Mouse (Mus musculus) megakaryocyte, embryonic 14.5 days (primary cell): ENCODE measurements around the gene Kcnj10. TPM values are rescaled to one million over a fixed set of nuclear protein-coding genes. Genes with fewer than 3 reads are reported as not detected.

Experiments
- H3K27me3 ChIP-seq: replicated peaks from 2 replicates; pipeline ENCODE3; 2012; ENCODE audit warnings: inconsistent platforms
- H3K36me3 ChIP-seq: replicated peaks from 2 replicates; pipeline ENCODE3; 2012; ENCODE audit warnings: low read length, inconsistent platforms, mixed read lengths
- H3K4me1 ChIP-seq: 2 replicates; pipeline ENCODE4 v1.6.1; 2012; ENCODE audit warnings: inconsistent platforms
- H3K4me3 ChIP-seq: replicated peaks from 2 replicates; pipeline ENCODE3; 2012; ENCODE audit warnings: moderate library complexity, mild to moderate bottlenecking, inconsistent platforms
- H3K9me3 ChIP-seq: 2 replicates; pipeline ENCODE4 v1.6.1; 2012; ENCODE audit warnings: inconsistent platforms
- FLI1 ChIP-seq: IDR thresholded peaks from 2 replicates; pipeline ENCODE4 v1.6.1; 2012; ENCODE audit warnings: low read length, inconsistent platforms, mixed read lengths
- GATA1 ChIP-seq: IDR thresholded peaks from 3 replicates; pipeline ENCODE4 v1.6.1; 2012; ENCODE audit warnings: mixed read lengths, low read length, inconsistent platforms, borderline replicate concordance
- polyA plus RNA-seq: library from polyadenylated mRNA; stranded (reverse); fragments of >175 nt; gene quantifications from 2 replicates; pipeline ENCODE4 v1.2.3, GENCODE M21; 2012; ENCODE audit warnings: low replicate concordance; ENCODE audit not compliant: insufficient read depth

Kcnj10 gene
- polyA plus RNA-seq, 1 experiment: 0.12 TPM

DNA sequence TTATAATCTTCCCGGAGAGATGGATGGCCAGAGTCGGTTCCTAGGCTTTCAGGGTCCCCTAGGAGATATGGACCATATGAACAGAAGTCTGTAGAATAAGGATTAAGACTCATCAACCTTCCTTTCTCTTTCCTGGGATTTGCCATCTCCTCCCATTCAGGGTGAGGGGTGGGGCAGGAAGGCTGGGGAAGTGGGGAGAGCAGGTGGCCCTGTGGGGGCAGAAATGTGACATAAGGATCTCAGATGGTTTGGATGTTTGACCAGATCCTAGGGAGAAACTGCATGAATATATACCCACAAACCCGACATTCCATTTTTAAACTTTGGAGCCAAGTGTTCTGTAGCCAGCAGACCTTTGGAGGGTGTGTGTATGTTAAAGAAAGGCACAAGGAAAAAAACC, 13.0 kb upstream of the Kcnj10 start:
- Histone ChIP-seq H3K36me3 (peaks cover under 1% of the 10 kb centered on the region), H3K27me3 (peaks cover 67% of the 10 kb centered on the region), H3K9me3 (peaks cover 4% of the 10 kb centered on the region), H3K4me3 (no peak overlapping the region), H3K4me1 (peaks cover 17% of the 10 kb centered on the region)
- TF ChIP-seq GATA1: no peak

DNA sequence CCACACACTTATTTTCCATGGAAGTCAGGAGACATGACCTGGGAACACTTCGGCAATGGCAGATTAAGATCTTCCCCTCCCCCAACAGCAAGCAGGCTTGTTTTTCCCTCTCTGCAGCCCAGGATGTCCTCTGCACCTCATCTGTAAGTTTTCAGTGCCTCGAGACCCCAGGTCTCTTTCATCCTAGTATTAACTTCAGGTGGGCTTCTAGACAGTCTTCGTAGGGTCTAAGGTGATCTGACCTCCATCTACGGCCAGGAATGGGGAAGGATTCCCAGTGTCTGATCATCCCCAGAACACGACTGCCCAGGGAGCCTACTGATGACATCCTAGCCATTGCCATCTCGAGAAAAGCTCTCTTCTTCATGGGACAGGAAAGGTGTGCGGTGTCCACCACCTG, 12.5 kb upstream of the Kcnj10 start:
- peaks cover 69% of the 10 kb centered on the region for H3K27me3 ChIP-seq
- H3K4me3 ChIP-seq: no peak overlapping the region
- H3K9me3 ChIP-seq: peaks cover 4% of the 10 kb centered on the region
- no peak for TF ChIP-seq GATA1
- no peak for TF ChIP-seq FLI1
- H3K4me1 ChIP-seq: peaks cover 17% of the 10 kb centered on the region
- no peaks in the 10 kb centered on the region for H3K36me3 ChIP-seq

DNA sequence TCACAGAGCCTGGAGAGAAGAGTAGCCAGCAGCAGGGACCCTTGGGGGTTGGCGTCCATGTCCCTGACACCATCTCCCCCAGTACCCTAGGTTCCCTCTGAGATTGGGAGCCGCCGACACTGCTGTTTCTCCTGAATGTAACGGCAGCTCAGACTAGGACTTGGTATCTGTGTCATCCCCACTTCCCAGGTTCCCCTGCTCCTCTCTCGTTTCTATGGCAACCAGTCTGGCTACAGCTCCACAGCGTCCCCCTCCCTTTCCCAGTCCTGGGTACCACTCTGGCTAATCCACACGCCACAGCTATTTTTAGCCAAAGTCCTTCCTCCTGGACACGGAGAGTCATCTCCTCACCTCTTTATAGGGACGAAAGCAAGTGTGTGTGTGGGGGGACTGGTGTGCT, 11.9 kb upstream of the Kcnj10 start, which contains the start of gene Kcnj9:
TSS of gene Kcnj9 (minus strand) at position 188 of the 400 bp plus-strand sequence.
- peaks cover 4% of the 10 kb centered on the region for H3K9me3 ChIP-seq
- peaks cover 76% of the 10 kb centered on the region for H3K27me3 ChIP-seq
- H3K4me3 ChIP-seq: no peak within 1 kb of the TSS
- no peaks in the 10 kb centered on the region for H3K36me3 ChIP-seq
- TF ChIP-seq FLI1 (no peak), GATA1 (no peak)
- H3K4me1 ChIP-seq: peaks cover 17% of the 10 kb centered on the region

DNA sequence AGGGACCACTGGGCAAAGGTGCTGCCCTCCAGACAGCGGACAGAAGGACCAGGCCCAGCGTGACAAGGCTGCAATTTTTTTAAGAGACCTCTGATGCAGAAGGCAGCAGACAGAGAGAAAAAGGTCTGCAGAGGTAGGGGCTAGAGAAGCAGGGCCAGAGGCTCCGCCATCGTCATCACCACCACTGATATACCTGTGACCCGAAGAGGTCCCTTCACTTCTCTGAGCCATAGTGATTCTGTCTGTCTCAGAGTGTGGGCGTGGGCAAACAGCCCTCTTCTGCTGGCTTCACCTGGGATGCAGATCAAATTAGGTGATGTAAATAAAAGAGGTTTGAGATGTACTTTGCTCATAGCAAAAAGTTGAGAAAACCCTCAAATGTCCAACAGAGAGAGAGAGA, 11.4 kb upstream of the Kcnj10 start:
- Histone ChIP-seq H3K36me3 (no peaks in the 10 kb centered on the region), H3K9me3 (peaks cover 4% of the 10 kb centered on the region), H3K27me3 (peaks cover 79% of the 10 kb centered on the region), H3K4me3 (no peak overlapping the region), H3K4me1 (peaks cover 17% of the 10 kb centered on the region)
- TF ChIP-seq FLI1 (no peak), GATA1 (no peak)

DNA sequence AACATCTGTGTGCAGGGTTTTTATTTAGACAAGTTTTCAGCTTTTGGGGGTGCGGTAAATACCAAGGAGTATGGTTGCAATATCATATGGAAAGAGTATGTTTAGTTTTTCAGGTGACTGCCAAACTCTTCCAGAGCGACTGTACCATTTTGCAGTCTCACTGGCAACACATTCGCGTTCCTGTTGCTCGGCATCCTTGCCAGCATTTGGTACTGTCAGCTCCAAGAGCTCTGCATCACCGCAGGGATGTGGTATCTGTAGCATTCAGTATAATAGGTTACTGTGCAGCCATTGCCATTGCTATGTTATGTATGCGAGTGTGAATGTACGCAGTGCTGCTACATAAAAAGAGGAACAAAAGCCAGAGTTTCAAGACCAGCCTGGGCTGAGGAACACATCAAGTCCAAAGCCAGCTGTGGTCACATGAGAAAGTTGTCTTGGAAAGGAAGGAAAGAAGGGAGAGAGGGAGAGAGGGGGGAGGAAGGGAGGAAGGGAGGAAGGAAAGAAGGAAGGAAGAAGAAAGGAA, 9.5 kb upstream of the Kcnj10 start:
- peaks cover 82% of the 10 kb centered on the region for H3K27me3 ChIP-seq
- no peak for TF ChIP-seq GATA1
- TF ChIP-seq FLI1: no peak
- peaks cover 5% of the 10 kb centered on the region for H3K4me1 ChIP-seq
- no peak overlapping the region for H3K4me3 ChIP-seq
- H3K9me3 ChIP-seq: peaks cover 3% of the 10 kb centered on the region
- H3K36me3 ChIP-seq: no peaks in the 10 kb centered on the region

DNA sequence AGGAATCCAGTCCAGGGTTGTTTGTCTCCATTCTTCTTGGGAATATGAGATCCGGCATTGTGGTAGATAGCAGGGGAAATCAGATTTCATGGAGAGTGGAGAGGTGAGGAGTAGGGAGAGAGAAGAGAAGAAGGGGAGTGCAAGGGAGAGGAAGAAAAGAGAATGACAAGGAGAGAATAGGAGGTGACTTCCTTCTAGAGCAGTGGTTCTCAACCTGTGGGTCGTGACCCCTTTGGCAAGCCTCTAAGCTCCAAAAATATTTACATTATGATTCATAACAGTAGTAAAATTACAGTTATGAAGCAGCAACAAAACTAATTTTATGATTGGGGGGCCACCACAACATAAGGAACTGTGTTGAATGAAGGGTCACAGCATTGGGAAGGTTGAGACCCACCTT, 8.1 kb upstream of the Kcnj10 start:
- H3K27me3 ChIP-seq: peaks cover 80% of the 10 kb centered on the region
- TF ChIP-seq GATA1 (no peak), FLI1 (no peak)

DNA sequence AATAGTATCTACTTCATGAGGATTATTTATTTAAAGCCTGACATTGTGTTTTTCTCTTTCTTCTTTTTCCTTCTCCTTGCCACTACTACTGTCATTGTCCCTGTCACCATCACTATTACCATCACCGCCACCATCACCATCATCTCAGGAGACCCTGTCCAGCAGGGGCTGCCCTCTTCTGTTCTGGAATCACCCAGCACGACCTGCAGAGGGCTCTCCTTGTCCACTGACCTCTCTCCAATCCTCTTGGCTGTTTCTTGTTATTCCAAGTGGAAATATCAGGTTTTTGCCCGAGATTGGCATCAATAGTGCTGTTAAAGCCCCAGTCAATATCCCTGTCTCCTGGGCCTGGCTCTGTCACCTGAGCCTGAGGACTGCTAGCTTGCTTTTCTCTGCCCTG, 7.5 kb upstream of the Kcnj10 start:
- H3K9me3 ChIP-seq: no peaks in the 10 kb centered on the region
- H3K36me3 ChIP-seq: no peaks in the 10 kb centered on the region
- peaks cover 3% of the 10 kb centered on the region; the same call in 1 of the 2 replicates for H3K4me1 ChIP-seq
- no peak overlapping the region for H3K4me3 ChIP-seq
- TF ChIP-seq GATA1 (no peak), FLI1 (no peak)
- H3K27me3 ChIP-seq: peaks cover 79% of the 10 kb centered on the region

More for the DNA sequence above, 8.1 kb upstream of the Kcnj10 start:
- Histone ChIP-seq H3K36me3 (no peaks in the 10 kb centered on the region), H3K4me1 (peaks cover 3% of the 10 kb centered on the region; the same call in 1 of the 2 replicates), H3K4me3 (no peak overlapping the region), H3K9me3 (no peaks in the 10 kb centered on the region)

DNA sequence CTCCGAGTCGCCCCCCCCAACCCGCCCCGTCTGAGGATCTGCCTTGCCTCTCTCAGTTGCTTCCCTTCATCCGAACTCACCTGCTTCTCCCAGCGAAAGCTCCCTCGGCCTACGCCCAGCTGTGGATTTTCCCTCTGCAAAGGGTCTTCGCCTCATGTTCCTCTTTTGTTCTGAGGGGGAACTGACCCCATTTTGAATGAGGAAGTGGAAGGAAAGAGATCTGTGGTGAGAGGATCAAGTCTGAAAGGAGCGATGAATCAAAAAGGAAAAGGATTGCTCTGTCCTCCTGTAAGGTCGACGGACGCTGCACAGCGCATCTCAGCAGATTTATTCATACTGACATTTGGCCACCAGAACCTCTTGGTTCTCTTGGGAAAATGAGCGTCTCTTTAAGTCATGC, 5.2 kb upstream of the Kcnj10 start:
- Histone ChIP-seq H3K9me3 (peaks cover 4% of the 10 kb centered on the region; the same call in 1 of the 2 replicates), H3K27me3 (peaks cover 77% of the 10 kb centered on the region), H3K4me3 (no peak overlapping the region), H3K4me1 (peaks cover 7% of the 10 kb centered on the region), H3K36me3 (no peaks in the 10 kb centered on the region)
- TF ChIP-seq GATA1 (no peak), FLI1 (no peak)

DNA sequence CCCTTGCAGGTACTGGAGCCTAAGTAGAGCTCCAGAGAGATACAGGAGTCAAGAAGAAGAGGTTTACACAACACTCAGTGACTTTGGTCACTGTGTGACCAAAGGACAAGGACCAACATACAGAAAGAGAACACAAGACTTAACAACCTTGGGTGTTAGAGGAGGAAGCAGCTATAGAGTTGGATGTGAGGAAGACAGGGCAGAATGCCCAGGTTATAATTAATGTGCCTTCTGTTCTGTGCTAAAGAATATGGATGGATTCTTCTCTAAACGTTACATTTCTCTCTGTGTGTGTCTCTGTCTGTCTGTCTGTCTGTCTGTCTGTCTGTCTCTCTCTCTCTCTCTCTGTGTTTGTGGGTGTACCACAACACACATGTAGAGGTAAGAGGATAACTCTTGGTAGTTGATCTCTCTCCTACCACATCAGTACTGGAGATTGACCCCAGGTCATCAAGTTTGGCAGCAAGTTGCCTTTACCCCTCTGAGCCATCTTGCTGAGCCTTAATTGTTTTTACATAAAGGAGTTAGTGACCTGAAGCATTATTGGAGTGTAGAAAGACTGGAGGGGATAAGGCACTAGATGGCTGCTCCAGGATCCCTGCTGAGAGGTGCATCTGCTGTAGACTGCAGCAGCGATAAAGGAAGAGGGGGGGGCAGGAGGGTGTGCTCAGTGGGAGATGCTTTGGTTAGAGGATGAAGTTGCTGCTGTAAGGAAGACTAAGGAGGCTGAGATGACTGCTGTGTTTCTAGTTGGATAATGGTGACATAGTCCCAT, 3.4 kb upstream of the Kcnj10 start:
- peaks cover 18% of the 10 kb centered on the region for H3K4me1 ChIP-seq

DNA sequence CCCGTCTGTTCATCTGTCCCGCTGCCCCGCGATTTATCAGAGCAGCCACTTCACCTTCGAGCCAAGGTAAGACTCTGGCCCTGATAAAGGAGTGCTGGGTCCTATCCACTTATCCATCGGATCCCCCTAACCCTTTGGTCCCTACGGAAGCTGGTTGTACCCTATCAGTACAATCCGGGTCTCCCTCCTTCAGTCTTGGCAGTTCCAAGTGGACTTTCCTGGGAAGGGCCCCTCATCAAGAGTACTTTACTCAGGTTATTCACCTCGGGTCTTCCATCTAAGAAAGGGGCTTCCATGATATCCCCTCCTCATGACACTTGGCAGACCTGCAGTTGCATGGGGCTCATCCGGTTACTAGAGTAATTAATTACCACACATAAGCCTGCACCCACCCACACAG, 376 bp downstream of the Kcnj10 start:
- peak overlapping the region; percentile 87 for H3K4me3 ChIP-seq
- H3K27me3 ChIP-seq: peaks cover 85% of the 10 kb centered on the region

More for the DNA sequence above, 3.4 kb upstream of the Kcnj10 start:
- no peak overlapping the region for H3K4me3 ChIP-seq
- no peaks in the 10 kb centered on the region for H3K36me3 ChIP-seq
- no peak for TF ChIP-seq GATA1
- no peak for TF ChIP-seq FLI1
- peaks cover 4% of the 10 kb centered on the region; the same call in 1 of the 2 replicates for H3K9me3 ChIP-seq
- H3K27me3 ChIP-seq: peaks cover 84% of the 10 kb centered on the region

More for the DNA sequence above, 376 bp downstream of the Kcnj10 start:
- Histone ChIP-seq H3K4me1 (peaks cover 22% of the 10 kb centered on the region), H3K9me3 (peaks cover 4% of the 10 kb centered on the region; the same call in 1 of the 2 replicates), H3K36me3 (no peaks in the 10 kb centered on the region)
- TF ChIP-seq GATA1 (no peak), FLI1 (no peak)
